9 mouse cellular contexts compared by ENCODE assay signal in the genomic region with DNA sequence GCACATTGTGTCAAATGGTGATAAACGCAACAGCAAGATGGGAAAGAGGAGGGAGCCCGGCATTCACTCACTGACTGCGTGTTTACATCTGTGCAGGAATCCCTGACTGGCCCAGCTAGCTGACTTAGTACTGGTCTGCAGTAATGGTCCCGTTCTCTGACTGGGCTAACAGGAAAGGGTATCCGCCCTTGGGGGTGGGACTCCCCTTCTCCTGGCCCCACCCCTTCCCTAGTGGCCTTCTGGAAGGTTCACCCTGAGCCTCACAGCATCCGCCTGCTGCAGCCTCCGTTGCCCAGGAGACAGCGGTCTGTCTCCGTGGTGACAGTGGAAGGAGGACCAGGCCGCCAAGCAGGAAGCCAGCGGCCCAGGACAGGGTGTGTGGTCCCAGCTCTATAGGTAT. TPM values are rescaled to one million over a fixed set of nuclear protein-coding genes. Genes with fewer than 3 reads are reported as not detected.
DNase-seq lines count a peak whose midpoint lies in the region; ATAC-seq lines count a peak whose summit lies in the region.
"Had no signal": no experiment of that assay in that cellular context is flagged by ENCODE, and none has a peak within 500 bp of the region (broad histone marks: within the 10 kb centered on the region; RNA-seq: fewer than 3 reads in every experiment).

No protein-coding gene starts in this region.

- no peaks in the 10 kb centered on the region for H3K9me3 ChIP-seq in forebrain, embryonic 13.5 days (replicated peaks)
- H3K9me3 ChIP-seq in midbrain, embryonic 14.5 days (ENCODE audit: control insufficient read depth, low read length): no peaks in the 10 kb centered on the region

- H3K4me1 ChIP-seq in forebrain, embryonic 13.5 days: peaks cover 33% of the 10 kb centered on the region
- H3K4me1 ChIP-seq in midbrain, embryonic 14.5 days (ENCODE audit: control insufficient read depth, insufficient read depth, low read length): peaks cover 17% of the 10 kb centered on the region

- peak; percentile 47 for DNase-seq in cerebellum, adult 11 months
- DNase-seq in cerebellum, postnatal 36 days: no peak
- peak; percentile 27 for DNase-seq in MN1 (ENCODE audit: low spot score)
- DNase-seq in midbrain, embryonic 14.5 days: peak; percentile 67
- no peak for DNase-seq in gastrocnemius, postnatal 36 days
- no peak for DNase-seq in heart, postnatal 14 days
- DNase-seq: adrenal gland, adult 8-10 months had no signal

- H3K4me3 ChIP-seq in forebrain, embryonic 13.5 days: no peak overlapping the region
- no peak overlapping the region for H3K4me3 ChIP-seq in midbrain, embryonic 14.5 days (replicated peaks; ENCODE audit: low read depth, low read length)

- WGBS in forebrain, embryonic 13.5 days: 7% methylated on average over 11 of the region's 11 CpGs
- 8% methylated on average over 11 of the region's 11 CpGs for WGBS in midbrain, embryonic 14.5 days

- no peak overlapping the region for H3K27ac ChIP-seq in forebrain, embryonic 13.5 days
- H3K27ac ChIP-seq in midbrain, embryonic 14.5 days (replicated peaks; ENCODE audit: low read depth, low read length): no peak overlapping the region; the same call in 1 of the 2 replicates

- ATAC-seq in forebrain, embryonic 13.5 days: peak; percentile 25; the same call in 1 of the 2 replicates
- no peak for ATAC-seq in midbrain, embryonic 14.5 days (ENCODE audit: low FRiP score, low TSS enrichment)
- ATAC-seq in monocyte, adult 5-6 weeks (replicated peaks; ENCODE audit: insufficient number of reproducible peaks, low FRiP score, low TSS enrichment, poor library complexity, severe bottlenecking): no peak

- intact Hi-C loops in gastrocnemius, postnatal 36 days (cut with DNase I): loop anchor here (5.0 kb wide), 1 partner anchor 529 kb away; no protein-coding TSS in a partner anchor
- intact Hi-C loops in heart, postnatal 14 days (cut with DNase I): no loop called here

- H3K36me3 ChIP-seq in forebrain, embryonic 13.5 days (ENCODE audit: poor library complexity, severe bottlenecking): peaks cover 10% of the 10 kb centered on the region; the same call in 1 of the 2 replicates
- H3K36me3 ChIP-seq in midbrain, embryonic 14.5 days (ENCODE audit: control insufficient read depth, insufficient read depth, low read length): 0 out of 2 replicates have a peak, but pooled peaks cover 3% of the 10 kb centered on the region

- H3K9ac ChIP-seq in forebrain, embryonic 13.5 days: peak overlapping the region; percentile 32; the same call in 1 of the 2 replicates
- no peak overlapping the region; the same call in 1 of the 2 replicates for H3K9ac ChIP-seq in midbrain, embryonic 14.5 days (replicated peaks; ENCODE audit: low read length)

- H3K27me3 ChIP-seq in forebrain, embryonic 13.5 days: no peaks in the 10 kb centered on the region
- no peaks in the 10 kb centered on the region for H3K27me3 ChIP-seq in midbrain, embryonic 14.5 days (ENCODE audit: control insufficient read depth, insufficient read depth, low read length)

- H3K4me2 ChIP-seq in forebrain, embryonic 13.5 days: peak overlapping the region; percentile 28
- peak overlapping the region; percentile 24 for H3K4me2 ChIP-seq in midbrain, embryonic 14.5 days (ENCODE audit: low read length)

RNA-seq across cellular contexts. Expression of gene Mmp17, which starts 6.9 kb away (rescaled TPM):
- polyA plus RNA-seq in forebrain, embryonic 13.5 days (2015; fragmentation: Nextera tagmentation; extraction: Ambion mirVana): 8.6 and 10.5 TPM in 2 replicates
- polyA plus RNA-seq in midbrain, embryonic 14.5 days (2014; fragmentation: Nextera tagmentation; extraction: Ambion mirVana): 7.3 and 8.3 TPM in 2 replicates
- total RNA-seq in monocyte, adult 5-6 weeks (2017): 0.10 to 0.29 TPM in 2 of 3 replicates, not detected in the other
- under 1 TPM; 0.20 to 0.44 TPM for total RNA-seq in gastrocnemius, postnatal 36 days (2021)
- total RNA-seq in heart, postnatal 14 days (2021): 1 to 10 TPM; 1.7 to 2.4 TPM

Comparison
In these comparisons a context has a peak if more than half of its experiments do, and no peak if none do; other contexts are left out.
1. DNase-seq: peak in cerebellum, adult 11 months (single experiment), MN1 (single experiment) and midbrain, embryonic 14.5 days (single experiment); none in cerebellum, postnatal 36 days (0 of 2), gastrocnemius, postnatal 36 days (0 of 2) and heart, postnatal 14 days (0 of 2).